Mouse (Mus musculus) embryonic facial prominence, embryonic 15.5 days (tissue): Measurements from ENCODE around the gene Tiam1. TPM values are rescaled to one million over a fixed set of nuclear protein-coding genes. Genes with fewer than 3 reads are reported as not detected.

Experiments used
- ATAC-seq: fragments of 200-750 bp; cut with Nextera tagmentation; 2 replicates; pipeline ENCODE4 v1.8.0; 2017; ENCODE audit warnings: low read depth, moderate TSS enrichment; ENCODE audit not compliant: insufficient number of reproducible peaks, low FRiP score, low TSS enrichment
- H3K27ac ChIP-seq: fragments of 300-500 bp; sonication (generic); replicated peaks from 2 replicates; pipeline ENCODE4 v1.5.1; 2015; ENCODE audit warnings: mild to moderate bottlenecking, inconsistent platforms
- H3K27me3 ChIP-seq: fragments of 300-500 bp; sonication (generic); 2 replicates; pipeline ENCODE4 v1.6.1; 2015; ENCODE audit warnings: inconsistent platforms
- H3K36me3 ChIP-seq: fragments of 300-500 bp; sonication (generic); 2 replicates; pipeline ENCODE4 v1.6.1; 2015; ENCODE audit warnings: mild to moderate bottlenecking, inconsistent platforms
- H3K4me1 ChIP-seq: fragments of 300-500 bp; sonication (generic); 2 replicates; pipeline ENCODE4 v1.6.1; 2015; ENCODE audit warnings: inconsistent platforms
- H3K4me2 ChIP-seq: fragments of 300-500 bp; sonication (generic); replicated peaks from 2 replicates; pipeline ENCODE4 v1.6.1; 2015; ENCODE audit warnings: mild to moderate bottlenecking, inconsistent platforms
- H3K4me3 ChIP-seq: fragments of 300-500 bp; sonication (generic); replicated peaks from 2 replicates; pipeline ENCODE4 v1.5.1; 2015; ENCODE audit warnings: mild to moderate bottlenecking, inconsistent platforms
- H3K9ac ChIP-seq: fragments of 300-500 bp; sonication (generic); 2 replicates; pipeline ENCODE4 v1.6.1; 2015; ENCODE audit warnings: inconsistent platforms
- H3K9me3 ChIP-seq: fragments of 300-500 bp; sonication (generic); replicated peaks from 2 replicates; pipeline ENCODE4 v1.6.1; 2016; ENCODE audit warnings: inconsistent platforms
- whole genome bisulfite sequencing: fragments of 180-500 bp; shearing (Covaris S2); methylation state at CpG from one replicate; pipeline ENCODE4 v1.1.7; 2015; 5-methylcytosine and 5-hydroxymethylcytosine counted together
- polyA plus RNA-seq: library from polyadenylated mRNA; unstranded; fragments of >200 nt; fragmentation: Nextera tagmentation; extraction: Ambion mirVana; gene quantifications from 2 replicates; pipeline ENCODE4 v1.2.1, GENCODE M21; 2015

Gene Tiam1
- polyA plus RNA-seq, 1 experiment from 2014 or later: 45.3 TPM

DNA sequence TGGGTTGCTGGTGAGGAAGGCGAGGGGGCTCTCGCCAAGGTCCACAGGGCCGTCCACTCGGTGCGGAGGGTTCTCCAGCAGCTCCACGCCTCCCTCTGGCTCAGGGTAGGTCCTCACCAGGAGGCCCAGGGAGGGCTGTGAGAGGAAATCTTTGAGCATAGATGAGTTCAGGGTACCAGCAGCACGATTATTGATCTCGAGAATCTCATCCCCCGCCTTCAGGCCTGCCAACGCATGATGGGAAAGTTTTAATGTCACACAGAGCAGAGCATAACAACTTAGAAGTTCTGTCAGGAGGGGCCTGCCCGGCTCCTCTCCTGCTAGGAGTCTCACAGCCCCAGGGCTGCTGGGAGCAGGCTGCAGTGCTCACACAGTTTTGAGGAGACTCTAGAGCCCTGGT lies 310.6 kb downstream of the Tiam1 start:
- Histone ChIP-seq H3K4me1 (peaks cover 18% of the 10 kb centered on the region; the same call in 1 of the 2 replicates), H3K4me2 (no peak overlapping the region), H3K9me3 (no peaks in the 10 kb centered on the region), H3K9ac (no peak overlapping the region), H3K36me3 (no peaks in the 10 kb centered on the region; the same call in 1 of the 2 replicates), H3K27me3 (no peaks in the 10 kb centered on the region), H3K4me3 (no peak overlapping the region), H3K27ac (no peak overlapping the region)
- WGBS: 83% methylated on average over 11 of the region's 11 CpGs
- no peak for ATAC-seq

DNA sequence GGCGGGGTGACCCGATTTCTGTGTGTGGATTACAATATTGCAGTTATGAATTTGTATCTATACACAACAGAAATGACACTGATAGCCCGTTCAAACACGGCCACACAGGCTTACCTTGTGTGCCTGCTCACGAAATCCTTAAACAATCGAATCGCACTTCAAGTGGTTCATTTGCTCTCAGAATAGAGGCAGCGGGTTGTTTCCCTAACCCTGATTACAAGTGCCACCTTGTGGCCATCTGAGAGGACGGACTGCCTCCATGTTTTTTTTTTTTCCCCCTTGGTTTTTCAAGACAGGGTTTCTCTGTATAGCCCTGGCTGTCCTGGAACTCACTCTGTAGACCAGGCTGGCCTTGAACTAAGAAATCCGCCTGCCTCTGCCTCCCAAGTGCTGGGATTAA lies 312.4 kb downstream of the Tiam1 start:
- H3K4me3 ChIP-seq: no peak overlapping the region
- ATAC-seq: no peak
- H3K9ac ChIP-seq: no peak overlapping the region
- peaks cover 4% of the 10 kb centered on the region; the same call in 1 of the 2 replicates for H3K36me3 ChIP-seq
- H3K4me1 ChIP-seq: peaks cover 8% of the 10 kb centered on the region
- H3K4me2 ChIP-seq: no peak overlapping the region
- no peaks in the 10 kb centered on the region for H3K27me3 ChIP-seq
- no peaks in the 10 kb centered on the region for H3K9me3 ChIP-seq
- no peak overlapping the region for H3K27ac ChIP-seq
- 52% methylated on average over 10 of the region's 10 CpGs for WGBS

DNA sequence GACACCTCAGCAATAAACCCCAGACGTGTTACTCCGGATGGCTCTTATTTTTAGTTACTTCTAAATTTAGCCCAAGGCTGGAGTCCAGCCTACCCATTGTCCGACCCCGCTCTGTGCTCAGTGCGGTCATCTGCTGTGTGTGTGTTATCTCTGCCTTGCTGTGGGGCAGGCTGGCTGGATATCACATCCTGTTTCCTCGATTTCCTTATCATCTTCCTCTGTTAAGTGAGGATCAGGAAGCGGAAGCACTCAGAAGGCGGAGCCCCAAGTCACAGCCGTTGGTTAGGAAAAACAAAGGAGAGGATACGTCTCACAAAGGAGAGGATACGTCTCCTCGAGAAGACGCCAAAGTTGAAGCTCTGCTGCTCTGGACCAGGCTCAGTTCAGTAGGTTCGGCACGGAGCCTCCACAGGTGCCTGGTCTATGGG lies 313.3 kb downstream of the Tiam1 start:
- Histone ChIP-seq H3K27ac (no peak overlapping the region), H3K4me2 (no peak overlapping the region), H3K4me3 (no peak overlapping the region), H3K4me1 (peaks cover 6% of the 10 kb centered on the region), H3K36me3 (peaks cover 4% of the 10 kb centered on the region; the same call in 1 of the 2 replicates), H3K27me3 (no peaks in the 10 kb centered on the region), H3K9ac (no peak overlapping the region), H3K9me3 (no peaks in the 10 kb centered on the region)
- WGBS: 79% methylated on average over 15 of the region's 15 CpGs
- peak; percentile 48 for ATAC-seq

DNA sequence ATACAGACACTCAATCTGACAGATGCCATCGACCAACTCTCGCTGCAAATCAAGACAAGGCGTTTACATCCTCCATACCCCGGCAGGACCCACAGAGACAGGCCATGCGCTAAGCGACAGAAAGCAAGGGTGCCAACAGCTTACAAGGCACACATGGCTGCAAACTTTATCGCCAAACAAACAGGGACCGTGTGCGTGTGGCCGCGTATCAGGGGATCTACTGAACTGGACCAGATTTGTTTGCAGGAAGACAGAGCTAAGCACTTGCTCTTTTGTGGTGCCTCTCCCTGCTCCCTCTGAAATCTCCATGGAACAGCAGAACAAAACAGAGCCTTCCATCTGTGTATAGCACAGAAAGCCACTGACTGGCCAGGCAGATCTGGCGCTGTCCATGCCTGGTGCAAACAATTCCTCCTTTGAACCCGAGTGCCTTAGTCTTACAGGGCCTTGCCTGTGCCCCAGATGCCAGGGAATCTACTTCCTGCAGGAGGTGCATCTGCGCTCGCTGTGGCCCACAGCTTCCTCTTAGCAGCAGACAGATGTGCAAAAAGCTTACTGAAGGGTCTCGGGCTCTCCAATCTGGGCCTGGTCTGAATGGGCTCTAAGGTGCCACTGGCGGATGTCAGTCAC lies 316.0 kb downstream of the Tiam1 start:
- Histone ChIP-seq H3K9me3 (no peaks in the 10 kb centered on the region), H3K27me3 (no peaks in the 10 kb centered on the region), H3K9ac (no peak overlapping the region), H3K36me3 (peaks cover 4% of the 10 kb centered on the region; the same call in 1 of the 2 replicates), H3K27ac (no peak overlapping the region), H3K4me3 (no peak overlapping the region), H3K4me2 (no peak overlapping the region), H3K4me1 (peaks cover 8% of the 10 kb centered on the region)
- WGBS: 45% methylated on average over 17 of the region's 17 CpGs
- ATAC-seq: no peak

DNA sequence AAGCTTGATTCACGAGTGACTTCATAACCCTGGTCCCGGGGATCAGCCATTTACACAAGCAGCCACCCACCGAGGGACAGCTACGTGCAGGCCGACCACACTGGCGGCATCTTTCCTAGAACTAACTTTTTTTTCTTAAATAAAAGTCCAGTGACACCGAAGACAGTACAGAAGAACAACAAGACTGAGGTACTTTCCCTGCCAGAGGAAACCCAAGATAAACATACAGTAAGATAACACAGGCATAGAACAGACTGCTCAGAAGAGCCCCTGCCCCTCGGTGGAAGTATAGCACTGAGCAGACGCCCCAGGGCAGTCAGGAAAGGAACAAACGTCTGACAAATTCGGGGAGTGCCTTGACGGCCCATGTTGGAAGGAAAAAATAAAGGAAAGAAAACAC lies 317.7 kb downstream of the Tiam1 start:
- no peak for ATAC-seq
- Histone ChIP-seq H3K36me3 (peaks cover 13% of the 10 kb centered on the region; the same call in 1 of the 2 replicates), H3K4me1 (peaks cover 8% of the 10 kb centered on the region), H3K27me3 (no peaks in the 10 kb centered on the region), H3K4me2 (no peak overlapping the region), H3K4me3 (no peak overlapping the region), H3K27ac (no peak overlapping the region), H3K9ac (no peak overlapping the region), H3K9me3 (no peaks in the 10 kb centered on the region)
- WGBS: 47% methylated on average over 12 of the region's 12 CpGs

DNA sequence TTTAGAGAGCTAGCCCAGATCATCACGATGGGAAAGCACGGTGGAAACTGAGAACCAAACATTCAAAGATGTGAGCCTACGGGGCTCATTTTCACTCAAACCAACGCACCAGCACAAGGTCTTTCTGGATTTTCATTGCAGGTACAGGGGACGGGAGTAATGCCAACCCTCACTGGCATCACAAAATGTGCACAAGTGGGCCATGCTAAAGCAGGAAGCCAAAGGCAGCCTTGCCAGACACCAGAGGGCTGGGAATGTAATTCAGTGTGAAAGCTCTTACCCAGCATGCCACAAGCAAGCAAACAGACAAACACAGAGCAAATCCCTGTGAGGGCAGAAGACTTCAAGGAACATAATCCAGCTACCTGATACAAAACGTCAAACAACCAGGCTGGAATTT lies 320.7 kb downstream of the Tiam1 start:
- Histone ChIP-seq H3K27me3 (no peaks in the 10 kb centered on the region), H3K4me1 (peaks cover 15% of the 10 kb centered on the region), H3K9ac (no peak overlapping the region), H3K4me3 (no peak overlapping the region), H3K9me3 (no peaks in the 10 kb centered on the region), H3K27ac (no peak overlapping the region), H3K36me3 (peaks cover 17% of the 10 kb centered on the region; the same call in 1 of the 2 replicates), H3K4me2 (no peak overlapping the region)
- ATAC-seq: no peak
- WGBS: 74% methylated on average over 6 of the region's 6 CpGs

DNA sequence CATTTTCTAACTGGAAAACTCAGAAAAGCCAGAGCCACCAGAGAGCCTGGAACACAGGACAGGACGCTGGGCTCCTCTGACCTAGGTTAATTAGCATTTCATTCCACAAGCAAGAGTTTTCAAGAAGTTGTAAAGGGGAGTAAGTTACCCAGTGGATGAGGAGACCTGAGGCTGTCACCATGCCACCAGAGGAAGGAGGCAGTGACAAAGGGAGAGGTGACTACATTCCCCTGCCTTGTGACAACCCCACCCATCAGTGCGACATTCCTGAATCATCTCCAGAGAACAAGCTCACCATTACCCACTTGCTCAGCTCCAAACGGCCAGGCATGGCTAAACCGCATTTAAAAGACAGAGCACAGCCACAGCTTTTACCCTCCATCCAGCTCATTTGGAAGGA lies 324.9 kb downstream of the Tiam1 start:
- Histone ChIP-seq H3K36me3 (peaks cover 13% of the 10 kb centered on the region; the same call in 1 of the 2 replicates), H3K9ac (no peak overlapping the region), H3K27ac (no peak overlapping the region), H3K27me3 (no peaks in the 10 kb centered on the region), H3K4me1 (peaks cover 19% of the 10 kb centered on the region), H3K9me3 (no peaks in the 10 kb centered on the region), H3K4me2 (peak overlapping the region; percentile 57; the same call in 1 of the 2 replicates), H3K4me3 (no peak overlapping the region; the same call in 1 of the 2 replicates)
- ATAC-seq: no peak
- 27% methylated on average over 4 of the region's 4 CpGs for WGBS

DNA sequence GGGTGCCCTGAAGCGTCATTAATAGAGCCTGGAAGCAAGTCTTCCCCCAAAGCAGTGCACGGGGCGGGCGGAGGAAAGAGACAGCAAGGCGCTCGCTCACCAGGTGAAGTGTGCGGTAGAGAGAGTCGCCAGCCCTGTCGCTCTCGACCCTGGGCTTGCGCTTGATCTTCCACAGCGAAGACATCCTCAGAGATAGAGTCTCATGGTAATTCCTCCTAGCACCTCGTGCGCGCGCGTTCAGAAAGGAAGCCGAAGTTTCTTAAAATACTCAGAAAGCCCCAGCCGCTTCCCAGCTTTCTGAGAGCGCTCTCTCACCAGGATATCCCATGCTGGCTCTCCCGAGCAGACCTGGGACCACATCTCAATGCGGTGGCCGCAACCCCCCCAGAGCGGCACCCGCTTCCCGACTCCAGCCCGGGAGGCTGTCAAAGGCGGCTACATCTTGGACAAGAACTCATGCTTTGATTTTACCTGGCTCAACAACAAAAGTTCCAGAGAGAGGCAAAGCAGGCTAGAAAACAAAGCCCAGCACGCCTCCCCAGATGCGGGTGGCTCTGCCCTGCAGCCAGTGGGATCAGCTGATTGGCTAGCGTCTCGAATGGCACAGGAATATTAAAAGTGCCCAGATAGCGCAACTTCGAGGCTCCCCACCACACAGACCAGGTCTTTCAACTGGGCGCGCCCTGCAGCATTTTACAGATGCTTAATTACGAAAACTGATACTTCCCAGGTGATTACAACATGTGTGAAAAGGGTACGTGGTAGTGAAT lies 325.5 kb downstream of the Tiam1 start:
- no peaks in the 10 kb centered on the region for H3K27me3 ChIP-seq
- peak overlapping the region; percentile 57 for H3K4me2 ChIP-seq
- H3K27ac ChIP-seq: no peak overlapping the region
- peaks cover 13% of the 10 kb centered on the region; the same call in 1 of the 2 replicates for H3K36me3 ChIP-seq
- H3K9me3 ChIP-seq: no peaks in the 10 kb centered on the region
- WGBS: 3% methylated on average over 38 of the region's 38 CpGs
- no peak overlapping the region for H3K9ac ChIP-seq
- H3K4me3 ChIP-seq: peak overlapping the region; percentile 37
- peaks cover 16% of the 10 kb centered on the region for H3K4me1 ChIP-seq
- ATAC-seq: peak; percentile 20; the same call in 1 of the 2 replicates

DNA sequence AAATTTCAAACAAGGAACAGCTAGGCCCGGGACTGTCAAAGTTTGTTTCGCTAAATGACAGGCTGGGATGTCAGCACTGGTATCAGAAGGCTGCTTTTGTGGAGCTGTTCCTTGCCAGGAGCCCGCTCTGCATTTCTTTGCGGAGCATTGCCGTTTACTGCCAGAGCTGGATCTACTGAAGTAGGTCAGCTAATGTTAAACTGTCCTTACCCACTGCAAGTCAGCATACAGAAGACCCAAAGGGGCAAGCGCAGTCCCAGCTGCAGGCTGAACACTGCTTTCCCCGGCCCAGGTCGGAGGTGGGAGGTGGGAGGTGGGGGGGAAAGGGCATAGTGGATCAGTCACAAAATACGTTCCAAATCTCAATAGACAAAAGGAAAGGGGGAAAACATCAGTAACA lies 326.3 kb downstream of the Tiam1 start:
- 32% methylated on average over 9 of the region's 9 CpGs for WGBS
- peaks cover 14% of the 10 kb centered on the region; the same call in 1 of the 2 replicates for H3K36me3 ChIP-seq
- no peaks in the 10 kb centered on the region for H3K9me3 ChIP-seq
- H3K27ac ChIP-seq: no peak overlapping the region
- no peaks in the 10 kb centered on the region for H3K27me3 ChIP-seq
- no peak overlapping the region for H3K4me3 ChIP-seq
- H3K4me2 ChIP-seq: peak overlapping the region; percentile 57; the same call in 1 of the 2 replicates
- H3K4me1 ChIP-seq: peaks cover 16% of the 10 kb centered on the region
- no peak for ATAC-seq
- no peak overlapping the region for H3K9ac ChIP-seq

DNA sequence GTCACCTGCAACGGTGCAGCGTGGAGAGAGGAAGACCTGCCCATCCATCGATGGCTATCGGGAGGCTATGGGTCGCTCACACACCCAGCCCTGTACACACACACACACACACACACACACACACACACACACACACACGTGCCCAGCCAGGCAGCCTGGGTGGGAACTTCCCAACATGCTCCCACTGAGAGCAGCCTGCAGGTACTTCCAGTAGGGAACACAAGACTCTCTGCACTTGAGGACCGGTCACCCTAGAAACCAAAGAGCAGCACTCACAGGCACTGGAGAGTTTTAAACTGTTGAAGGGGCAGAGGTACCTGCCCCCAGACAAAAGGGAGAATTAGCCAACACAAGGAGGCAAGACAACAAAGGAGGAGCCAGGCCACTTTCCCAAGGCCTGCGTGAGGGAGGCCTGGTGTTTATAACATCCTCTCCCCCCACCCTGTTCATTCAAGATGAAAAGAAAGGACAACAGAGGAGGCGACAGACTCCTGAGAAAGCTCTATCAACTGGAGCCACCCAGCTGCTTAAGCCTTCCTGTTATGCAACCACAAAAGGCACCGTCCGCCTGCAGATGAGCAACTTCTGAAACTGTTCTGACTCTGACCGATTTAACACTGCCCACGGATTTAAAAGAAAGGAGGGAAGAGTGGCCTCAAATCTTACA lies 326.9 kb downstream of the Tiam1 start:
- no peaks in the 10 kb centered on the region for H3K27me3 ChIP-seq
- peaks cover 18% of the 10 kb centered on the region; the same call in 1 of the 2 replicates for H3K36me3 ChIP-seq
- no peak overlapping the region for H3K4me3 ChIP-seq
- no peak overlapping the region for H3K4me2 ChIP-seq
- WGBS: 59% methylated on average over 13 of the region's 13 CpGs
- H3K9me3 ChIP-seq: no peaks in the 10 kb centered on the region
- H3K27ac ChIP-seq: no peak overlapping the region
- no peak for ATAC-seq
- peaks cover 16% of the 10 kb centered on the region for H3K4me1 ChIP-seq
- no peak overlapping the region for H3K9ac ChIP-seq

DNA sequence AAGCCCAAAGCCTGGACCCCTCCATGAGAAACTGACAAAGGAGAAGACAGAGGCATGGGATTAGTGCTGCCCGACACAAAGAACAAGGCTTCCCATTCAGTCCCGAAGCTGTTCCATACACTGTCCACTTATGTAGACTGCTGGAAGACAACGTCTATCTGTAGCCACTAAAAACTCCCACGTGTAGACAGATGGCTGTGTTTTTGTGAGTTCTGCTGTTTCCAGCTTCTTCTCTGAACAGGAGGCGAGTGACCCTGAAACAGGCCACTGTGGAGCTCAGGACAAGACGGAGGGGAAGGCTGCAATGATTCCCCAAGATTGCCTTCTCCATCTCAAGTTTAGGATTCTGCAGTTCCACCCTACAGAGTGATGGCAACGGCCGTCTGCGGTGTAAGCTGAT lies 330.0 kb downstream of the Tiam1 start:
- no peak overlapping the region for H3K27ac ChIP-seq
- H3K9me3 ChIP-seq: no peaks in the 10 kb centered on the region
- H3K4me3 ChIP-seq: no peak overlapping the region
- H3K4me1 ChIP-seq: peaks cover 13% of the 10 kb centered on the region
- H3K36me3 ChIP-seq: peaks cover 21% of the 10 kb centered on the region
- H3K27me3 ChIP-seq: no peaks in the 10 kb centered on the region
- 73% methylated on average over 9 of the region's 9 CpGs for WGBS
- ATAC-seq: no peak
- H3K4me2 ChIP-seq: no peak overlapping the region
- no peak overlapping the region for H3K9ac ChIP-seq
